Mouse (Mus musculus) embryonic facial prominence, embryonic 12.5 days (tissue): ENCODE measurements at regions not wholly inside any gene's neighbourhood (a gene's known extent, or its start where the extent isn't known, plus 50 kb on each side); places are given as distances from the start of the nearest gene placed in this dataset. TPM values are rescaled to one million over a fixed set of nuclear protein-coding genes. Genes with fewer than 3 reads are reported as not detected.

Experiments
- ATAC-seq: fragments of 200-750 bp; cut with Nextera tagmentation; 2 replicates; pipeline ENCODE4 v1.8.0; 2017; ENCODE audit not compliant: insufficient number of reproducible peaks, insufficient read depth, low FRiP score, low TSS enrichment
- H3K27ac ChIP-seq: fragments of 300-500 bp; sonication (generic); 2 replicates; pipeline ENCODE4 v1.5.1; 2016; ENCODE audit warnings: mild to moderate bottlenecking
- H3K27me3 ChIP-seq: fragments of 300-500 bp; sonication (generic); 2 replicates; pipeline ENCODE4 v1.6.1; 2016; ENCODE audit warnings: mild to moderate bottlenecking, moderate library complexity
- H3K36me3 ChIP-seq: fragments of 300-500 bp; sonication (generic); 2 replicates; pipeline ENCODE4 v1.6.1; 2016; ENCODE audit warnings: mild to moderate bottlenecking
- H3K4me1 ChIP-seq: fragments of 300-500 bp; sonication (generic); 2 replicates; pipeline ENCODE4 v1.6.1; 2016
- H3K4me2 ChIP-seq: fragments of 300-500 bp; sonication (generic); replicated peaks from 2 replicates; pipeline ENCODE4 v1.6.1; 2016; ENCODE audit warnings: mild to moderate bottlenecking, moderate library complexity
- H3K4me3 ChIP-seq: fragments of 300-500 bp; sonication (generic); 2 replicates; pipeline ENCODE4 v1.5.1; 2016; ENCODE audit warnings: mild to moderate bottlenecking
- H3K9ac ChIP-seq: fragments of 300-500 bp; sonication (generic); 2 replicates; pipeline ENCODE4 v1.6.1; 2016; ENCODE audit warnings: mild to moderate bottlenecking, moderate library complexity
- H3K9me3 ChIP-seq: fragments of 300-500 bp; sonication (generic); 2 replicates; pipeline ENCODE4 v1.6.1; 2016; ENCODE audit warnings: mild to moderate bottlenecking, moderate library complexity
- WGBS: fragments of 180-500 bp; shearing (Covaris S2); methylation state at CpG from one replicate; pipeline ENCODE4 v1.1.7; 2016; 5-methylcytosine and 5-hydroxymethylcytosine counted together
- microRNA-seq: library from miRNA; unstranded; fragments of <30 nt; microRNA quantifications from one replicate; pipeline ENCODE4, GENCODE M21; 2017

GRCm38 (mm10) chr14:105383382-105383781 is 125.0 kb downstream of the Ndfip2 start:
- H3K9ac ChIP-seq = no peak overlapping the region
- H3K27me3 ChIP-seq = no peaks in the 10 kb centered on the region
- no peaks in the 10 kb centered on the region for H3K9me3 ChIP-seq
- H3K4me2 ChIP-seq = no peak overlapping the region
- no peaks in the 10 kb centered on the region for H3K4me1 ChIP-seq
- no peak overlapping the region for H3K4me3 ChIP-seq
- H3K36me3 ChIP-seq = no peaks in the 10 kb centered on the region
- H3K27ac ChIP-seq = no peak overlapping the region
- no peak for ATAC-seq
- WGBS = 75% methylated on average over 5 of the region's 5 CpGs

GRCm38 (mm10) chr14:105380101-105380500 is 121.7 kb downstream of the Ndfip2 start:
- WGBS = 66% methylated on average over 4 of the region's 4 CpGs
- no peaks in the 10 kb centered on the region for H3K27me3 ChIP-seq
- H3K36me3 ChIP-seq = no peaks in the 10 kb centered on the region
- H3K4me2 ChIP-seq = no peak overlapping the region
- no peak for ATAC-seq
- H3K4me3 ChIP-seq = no peak overlapping the region
- no peak overlapping the region for H3K27ac ChIP-seq
- H3K9me3 ChIP-seq = no peaks in the 10 kb centered on the region
- no peak overlapping the region for H3K9ac ChIP-seq
- peaks cover 13% of the 10 kb centered on the region; the same call in 1 of the 2 replicates for H3K4me1 ChIP-seq

- WGBS = 10% methylated on average over 5 of the region's 5 CpGs
- peak overlapping the region; percentile 61 for H3K27ac ChIP-seq
- no peak overlapping the region for H3K9ac ChIP-seq
- peaks cover 13% of the 10 kb centered on the region; the same call in 1 of the 2 replicates for H3K4me1 ChIP-seq
- H3K27me3 ChIP-seq = no peaks in the 10 kb centered on the region
- peak; percentile 88; the same call in 1 of the 2 replicates for ATAC-seq
- H3K4me2 ChIP-seq = no peak overlapping the region
- no peak overlapping the region for H3K4me3 ChIP-seq
- no peaks in the 10 kb centered on the region for H3K9me3 ChIP-seq
- no peaks in the 10 kb centered on the region for H3K36me3 ChIP-seq
Measured at GRCm38 (mm10) chr14:105377770-105378169, 119.4 kb downstream of the Ndfip2 start.

- Histone ChIP-seq H3K27ac (peak overlapping the region; percentile 61), H3K27me3 (no peaks in the 10 kb centered on the region), H3K9ac (no peak overlapping the region), H3K36me3 (no peaks in the 10 kb centered on the region), H3K4me3 (no peak overlapping the region), H3K4me2 (no peak overlapping the region), H3K9me3 (no peaks in the 10 kb centered on the region), H3K4me1 (peaks cover 13% of the 10 kb centered on the region; the same call in 1 of the 2 replicates)
- whole genome bisulfite sequencing = 38% methylated on average over 4 of the region's 4 CpGs
- ATAC-seq = peak; percentile 67
Measured at GRCm38 (mm10) chr14:105377035-105377621, 118.8 kb downstream of the Ndfip2 start.

GRCm38 (mm10) chr14:105369637-105370435 is 111.5 kb downstream of the Ndfip2 start:
- no peaks in the 10 kb centered on the region for H3K27me3 ChIP-seq
- H3K27ac ChIP-seq = no peak overlapping the region
- no peaks in the 10 kb centered on the region for H3K9me3 ChIP-seq
- no peak overlapping the region for H3K9ac ChIP-seq
- 80% methylated on average over 5 of the region's 5 CpGs for WGBS
- H3K4me1 ChIP-seq = no peaks in the 10 kb centered on the region
- ATAC-seq = no peak
- H3K36me3 ChIP-seq = no peaks in the 10 kb centered on the region
- no peak overlapping the region for H3K4me3 ChIP-seq
- no peak overlapping the region for H3K4me2 ChIP-seq

GRCm38 (mm10) chr14:105360530-105360929 is 102.2 kb downstream of the Ndfip2 start:
- no peaks in the 10 kb centered on the region for H3K36me3 ChIP-seq
- no peak for ATAC-seq
- H3K4me3 ChIP-seq = no peak overlapping the region
- H3K27ac ChIP-seq = no peak overlapping the region
- H3K4me1 ChIP-seq = no peaks in the 10 kb centered on the region
- H3K9me3 ChIP-seq = no peaks in the 10 kb centered on the region
- no peaks in the 10 kb centered on the region for H3K27me3 ChIP-seq
- H3K4me2 ChIP-seq = no peak overlapping the region
- H3K9ac ChIP-seq = no peak overlapping the region
- WGBS = 70% methylated on average over 6 of the region's 6 CpGs

- Histone ChIP-seq H3K36me3 (no peaks in the 10 kb centered on the region), H3K27me3 (no peaks in the 10 kb centered on the region), H3K4me1 (no peaks in the 10 kb centered on the region), H3K9ac (no peak overlapping the region), H3K4me2 (no peak overlapping the region), H3K27ac (no peak overlapping the region), H3K9me3 (no peaks in the 10 kb centered on the region), H3K4me3 (no peak overlapping the region)
- 74% methylated on average over 3 of the region's 3 CpGs for WGBS
- no peak for ATAC-seq
Measured at GRCm38 (mm10) chr14:105359829-105360228, 101.5 kb downstream of the Ndfip2 start.

Small RNA genes lying in the stretch of these regions (microRNA-seq; reads per million reads assigned to microRNA genes)
- gene Gm22406 (not detected), gene Mir6390 (not detected)
